Mouse (Mus musculus): ENCODE measurements around the gene Nck2. TPM values are rescaled to one million over a fixed set of nuclear protein-coding genes. Genes with fewer than 3 reads are reported as not detected.

Nck2 gene
- polyA plus RNA-seq, 1 experiment = 106 TPM

GRCm38 (mm10) chr1:43615948-43616347 lies 171.6 kb downstream of the Nck2 start:
- no peaks in the 10 kb centered on the region for H3K27me3 ChIP-seq (replicated peaks)
- peaks cover 5% of the 10 kb centered on the region for H3K9me3 ChIP-seq
- no peaks in the 10 kb centered on the region for H3K36me3 ChIP-seq (replicated peaks; ENCODE audit: low read length)
- H3K4me3 ChIP-seq (replicated peaks) = no peak overlapping the region
- peaks cover 10% of the 10 kb centered on the region for H3K4me1 ChIP-seq
- TF ChIP-seq FLI1 (IDR thresholded peaks at IDR 0.05; ENCODE audit: low read length) = no peak
- no peak for TF ChIP-seq GATA1 (IDR thresholded peaks at IDR 0.05; ENCODE audit: borderline replicate concordance, low read length)

Other genes with a start within 250 kb of the Nck2 start
- gene Fhl2, start 247.6 kb upstream of the Nck2 start, polyA plus RNA-seq (2012; ENCODE audit: insufficient read depth, low replicate concordance) = 0.56 TPM in 1 of 2 replicates, not detected in the other

All from megakaryocyte, embryonic 14.5 days (primary cell).